Mouse (Mus musculus) heart, adult 2 months (tissue): Measurements from ENCODE around the gene Gm17720.

Experiments
- CTCF ChIP-seq: fragments of 200-600 bp; IDR thresholded peaks from 2 replicates; pipeline ENCODE4 v1.8.1; 2022; ENCODE audit warnings: antibody characterized with exemption, mild to moderate bottlenecking, moderate library complexity
- EP300 ChIP-seq: fragments of 200-500 bp; IDR thresholded peaks from 2 replicates; pipeline ENCODE4 v1.6.1; 2011; ENCODE audit warnings: low read depth, low read length, control low read depth; ENCODE audit not compliant: insufficient read depth
- POLR2A ChIP-seq: fragments of 200-500 bp; IDR thresholded peaks from 2 replicates; pipeline ENCODE4 v1.6.1; 2011; ENCODE audit warnings: mild to moderate bottlenecking, low read depth, low read length, control low read depth; ENCODE audit not compliant: insufficient read depth

- no peak for TF ChIP-seq CTCF
- no peak for TF ChIP-seq POLR2A
- TF ChIP-seq EP300: no peak
Measured at GRCm38 (mm10) chr8:110091869-110092268, 10.7 kb downstream of the Gm17720 start.
